In genomic region chr2:16312400-16313070, GRCm38 (mm10) we compare ENCODE assay signal across 9 mouse cellular contexts. TPM values are rescaled to one million over a fixed set of nuclear protein-coding genes. Genes with fewer than 3 reads are reported as not detected.
A peak's percentile ranks its signal among the peaks of the same experiment; 100 is the strongest.
DNase-seq lines count a peak whose midpoint lies in the region; ATAC-seq and TF ChIP-seq lines count a peak whose summit lies in the region.
"Had no signal": no experiment of that assay in that cellular context is flagged by ENCODE, and none has a peak within 500 bp of the region (broad histone marks: within the 10 kb centered on the region; RNA-seq: fewer than 3 reads in every experiment).

No protein-coding gene starts in this region.

- H3K27ac ChIP-seq in liver, adult 2 months (replicated peaks; ENCODE audit: insufficient read depth, low read depth, low read length) = no peak overlapping the region
- H3K27ac ChIP-seq in liver, embryonic 11.5 days (ENCODE audit: low read depth, low read length) = no peak overlapping the region
- H3K27ac ChIP-seq in stomach, postnatal 0 days (replicated peaks) = no peak overlapping the region
- H3K27ac ChIP-seq: liver, embryonic 15.5 days had no signal

- H3K27me3 ChIP-seq in liver, adult 2 months (ENCODE audit: control insufficient read depth, insufficient read depth, low read length) = no peaks in the 10 kb centered on the region
- H3K27me3 ChIP-seq in liver, embryonic 11.5 days (replicated peaks; ENCODE audit: control insufficient read depth, insufficient read depth, low read length) = no peaks in the 10 kb centered on the region
- H3K27me3 ChIP-seq in stomach, postnatal 0 days (ENCODE audit: control insufficient read depth, insufficient read depth, low read length) = no peaks in the 10 kb centered on the region
- H3K27me3 ChIP-seq: liver, embryonic 15.5 days had no signal

- H3K9me3 ChIP-seq in liver, embryonic 11.5 days (ENCODE audit: control insufficient read depth, low read length) = no peaks in the 10 kb centered on the region
- no peaks in the 10 kb centered on the region for H3K9me3 ChIP-seq in stomach, postnatal 0 days (ENCODE audit: control insufficient read depth, low read length)
- H3K9me3 ChIP-seq: liver, embryonic 15.5 days had no signal

- no peaks in the 10 kb centered on the region for H3K4me1 ChIP-seq in liver, adult 2 months (ENCODE audit: control insufficient read depth, insufficient read depth, low read length)
- no peaks in the 10 kb centered on the region for H3K4me1 ChIP-seq in liver, embryonic 11.5 days (replicated peaks; ENCODE audit: control insufficient read depth, insufficient read depth, low read length)
- H3K4me1 ChIP-seq in stomach, postnatal 0 days (replicated peaks; ENCODE audit: control insufficient read depth, insufficient read depth) = no peaks in the 10 kb centered on the region
- H3K4me1 ChIP-seq: liver, embryonic 15.5 days had no signal

- WGBS in liver, adult 2 months = 60% methylated on average over 4 of the region's 4 CpGs
- WGBS in liver, embryonic 11.5 days = 58% methylated on average over 4 of the region's 4 CpGs
- 54% methylated on average over 4 of the region's 4 CpGs for WGBS in stomach, postnatal 0 days

- no peak overlapping the region for H3K4me3 ChIP-seq in liver, adult 2 months (ENCODE audit: insufficient read depth, low read depth, low read length)
- H3K4me3 ChIP-seq in liver, embryonic 11.5 days (ENCODE audit: low read depth, low read length) = no peak overlapping the region
- H3K4me3 ChIP-seq in stomach, postnatal 0 days (ENCODE audit: low read depth, low read length) = no peak overlapping the region
- H3K4me3 ChIP-seq: liver, embryonic 15.5 days had no signal

- H3K36me3 ChIP-seq in liver, adult 2 months (ENCODE audit: control insufficient read depth, insufficient read depth, low read length) = no peaks in the 10 kb centered on the region
- H3K36me3 ChIP-seq in liver, embryonic 11.5 days (ENCODE audit: control insufficient read depth, insufficient read depth, low read length) = no peaks in the 10 kb centered on the region
- H3K36me3 ChIP-seq in stomach, postnatal 0 days (ENCODE audit: control insufficient read depth, insufficient read depth, low read length) = no peaks in the 10 kb centered on the region
- H3K36me3 ChIP-seq: liver, embryonic 15.5 days had no signal

- intact Hi-C loops in left cerebral cortex, postnatal 25 days (cut with DNase I) = loop anchor here (5.0 to 10.0 kb wide), 2 partner anchors 1050 to 1218 kb away; no protein-coding TSS in a partner anchor

- H3K79me2 ChIP-seq in liver, adult 2 months (ENCODE audit: control insufficient read depth, insufficient read depth, low read length) = no peaks in the 10 kb centered on the region

- DNase-seq in cerebellum, adult 9-10 months = peak; percentile 16
- DNase-seq in cerebellum, adult 9-11 months = no peak
- DNase-seq in liver, adult 2 months (ENCODE audit: extremely low read depth, low read depth, low spot score) = peak; percentile 14
- no peak for DNase-seq in liver, embryonic 11.5 days (ENCODE audit: low spot score)
- DNase-seq in c-Kit-positive CD71-positive TER-119-positive erythroid progenitor cells, embryonic 14.5 days (ENCODE audit: low spot score) = peak; percentile 1
- peak; percentile 51 to 56 for DNase-seq in left cerebral cortex, postnatal 25 days (ENCODE audit: low spot score in 2 of 2)
- no peak for DNase-seq in stomach, postnatal 0 days (ENCODE audit: low spot score)
- no peak for DNase-seq in adrenal gland, postnatal 25 days

- TF ChIP-seq POLR2A in liver, adult 2 months (IDR thresholded peaks at IDR 0.05; ENCODE audit: extremely low read depth, insufficient read depth, low read length) = no peak

- H3K9ac ChIP-seq in liver, adult 2 months (ENCODE audit: low read depth, low read length) = no peak overlapping the region
- H3K9ac ChIP-seq in liver, embryonic 11.5 days (ENCODE audit: low read depth, low read length) = no peak overlapping the region
- no peak overlapping the region for H3K9ac ChIP-seq in stomach, postnatal 0 days (ENCODE audit: low read length)
- H3K9ac ChIP-seq: liver, embryonic 15.5 days had no signal

- TF ChIP-seq CTCF in liver, adult 2 months (IDR thresholded peaks at IDR 0.05; ENCODE audit: low read depth, low read length) = peak; percentile 26; the same call in 1 of the 2 replicates
- TF ChIP-seq CTCF in stomach, postnatal 0 days (IDR thresholded peaks at IDR 0.05; ENCODE audit: low read depth) = peak; percentile 85

- ATAC-seq in liver, embryonic 11.5 days (replicated peaks; ENCODE audit: low FRiP score) = no peak
- ATAC-seq in stomach, postnatal 0 days (ENCODE audit: low FRiP score, low TSS enrichment) = no peak

- H3K4me2 ChIP-seq in liver, embryonic 11.5 days = no peak overlapping the region
- no peak overlapping the region for H3K4me2 ChIP-seq in stomach, postnatal 0 days (replicated peaks; ENCODE audit: low read depth)
- H3K4me2 ChIP-seq: liver, embryonic 15.5 days had no signal

- TF ChIP-seq EP300 in stomach, postnatal 0 days (optimal IDR thresholded peaks at IDR 0.05) = no peak

RNA-seq across cellular contexts. Expression of gene Plxdc2, which starts 43.6 kb away (rescaled TPM):
- total RNA-seq in liver, adult 2 months (2014; rRNA removed) = 0.54 and 0.55 TPM in 2 replicates
- 0.05 and 0.09 TPM in 2 replicates for polyA plus RNA-seq in liver, adult 2 months (2012; rRNA removed)
- 8.8 and 8.9 TPM in 2 replicates for polyA plus RNA-seq in liver, embryonic 11.5 days (2014; fragmentation: Nextera tagmentation; extraction: Ambion mirVana)
- 10 to 100 TPM; 32.5 to 35.1 TPM for total RNA-seq in left cerebral cortex, postnatal 25 days (2021)
- 34.0 and 34.3 TPM in 2 replicates for polyA plus RNA-seq in stomach, postnatal 0 days (2015; fragmentation: Nextera tagmentation; extraction: Ambion mirVana)
- total RNA-seq in adrenal gland, postnatal 25 days (2021) = 15.0 and 17.4 TPM in 2 replicates

Comparison
In these comparisons a context has a peak if more than half of its experiments do, and no peak if none do; other contexts are left out.
1. DNase-seq: peak in cerebellum, adult 9-10 months (single experiment), liver, adult 2 months (single experiment), c-Kit-positive CD71-positive TER-119-positive erythroid progenitor cells, embryonic 14.5 days (single experiment) and left cerebral cortex, postnatal 25 days (2 of 2); none in cerebellum, adult 9-11 months (single experiment), liver, embryonic 11.5 days (single experiment), stomach, postnatal 0 days (single experiment) and adrenal gland, postnatal 25 days (single experiment).
2. RNA of gene Plxdc2, which starts 43.6 kb away (total RNA-seq): 32.5 to 35.1 TPM in left cerebral cortex, postnatal 25 days and 15.0 to 17.4 TPM in adrenal gland, postnatal 25 days; 0.54 to 0.55 TPM in liver, adult 2 months; every median in the first group is over 10 times any median in the second.